Mouse (Mus musculus): ENCODE data around the gene Nr2c2ap. TPM values are rescaled to one million over a fixed set of nuclear protein-coding genes. Genes with fewer than 3 reads are reported as not detected.

The Nr2c2ap gene
- polyA plus RNA-seq, 1 experiment from 2014 or later: 25.5 TPM

GRCm38 (mm10) chr8:70114892-70115291 lies 16.2 kb upstream of the Nr2c2ap start:
- no peaks in the 10 kb centered on the region for H3K9me3 ChIP-seq (ENCODE audit: control insufficient read depth, low read length)
- peaks cover 86% of the 10 kb centered on the region for H3K27me3 ChIP-seq (ENCODE audit: control insufficient read depth, insufficient read depth, low read length)
- no peaks in the 10 kb centered on the region for H3K36me3 ChIP-seq (ENCODE audit: control insufficient read depth, insufficient read depth, low read length)
- H3K27ac ChIP-seq (ENCODE audit: low read depth, low read length): no peak overlapping the region
- 69% methylated on average over 13 of the region's 13 CpGs for WGBS
- H3K4me2 ChIP-seq (replicated peaks; ENCODE audit: low read depth, low read length): no peak overlapping the region
- H3K9ac ChIP-seq (ENCODE audit: low read depth, low read length): no peak overlapping the region
- H3K4me1 ChIP-seq (ENCODE audit: control insufficient read depth, insufficient read depth, low read length): no peaks in the 10 kb centered on the region
- H3K4me3 ChIP-seq (ENCODE audit: low read length): no peak overlapping the region
- ATAC-seq (ENCODE audit: low FRiP score, low TSS enrichment): no peak

DNA sequence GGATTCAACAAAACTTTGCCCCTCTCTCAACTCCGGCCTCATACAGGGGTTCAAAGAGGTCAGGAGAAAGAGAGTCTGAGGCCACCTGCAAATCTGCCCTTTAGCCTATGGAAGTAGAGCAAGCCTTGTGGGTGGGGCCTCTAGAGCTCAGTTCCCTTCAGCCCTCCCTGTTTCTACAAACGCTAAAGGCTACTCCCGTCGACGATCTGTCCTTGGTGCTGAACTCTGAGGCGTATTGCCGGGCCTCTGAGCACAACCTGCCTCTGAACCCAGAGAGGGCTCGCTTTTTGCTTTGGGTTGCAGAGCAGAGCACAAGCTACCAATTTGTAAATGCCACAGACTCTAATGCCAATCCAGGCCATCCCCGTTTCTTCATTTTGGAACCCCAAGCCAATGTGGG lies 13.5 kb upstream of the Nr2c2ap start:
- Histone ChIP-seq H3K4me2 (replicated peaks; ENCODE audit: low read depth, low read length) (no peak overlapping the region), H3K27ac (ENCODE audit: low read depth, low read length) (no peak overlapping the region), H3K4me1 (ENCODE audit: control insufficient read depth, insufficient read depth, low read length) (no peaks in the 10 kb centered on the region), H3K27me3 (ENCODE audit: control insufficient read depth, insufficient read depth, low read length) (peaks cover 65% of the 10 kb centered on the region), H3K4me3 (ENCODE audit: low read length) (no peak overlapping the region), H3K9ac (ENCODE audit: low read depth, low read length) (no peak overlapping the region), H3K36me3 (ENCODE audit: control insufficient read depth, insufficient read depth, low read length) (no peaks in the 10 kb centered on the region), H3K9me3 (ENCODE audit: control insufficient read depth, low read length) (no peaks in the 10 kb centered on the region)
- ATAC-seq (ENCODE audit: low FRiP score, low TSS enrichment): no peak
- WGBS: 9% methylated on average over 9 of the region's 9 CpGs

GRCm38 (mm10) chr8:70118726-70119700 lies 12.1 kb upstream of the Nr2c2ap start:
- WGBS: 12% methylated on average over 17 of the region's 17 CpGs
- H3K9ac ChIP-seq (ENCODE audit: low read depth, low read length): no peak overlapping the region
- no peaks in the 10 kb centered on the region for H3K36me3 ChIP-seq (ENCODE audit: control insufficient read depth, insufficient read depth, low read length)
- no peak for ATAC-seq (ENCODE audit: low FRiP score, low TSS enrichment)
- H3K9me3 ChIP-seq (ENCODE audit: control insufficient read depth, low read length): no peaks in the 10 kb centered on the region
- no peaks in the 10 kb centered on the region for H3K4me1 ChIP-seq (ENCODE audit: control insufficient read depth, insufficient read depth, low read length)
- no peak overlapping the region for H3K27ac ChIP-seq (ENCODE audit: low read depth, low read length)
- H3K27me3 ChIP-seq (ENCODE audit: control insufficient read depth, insufficient read depth, low read length): peaks cover 51% of the 10 kb centered on the region
- H3K4me3 ChIP-seq (ENCODE audit: low read length): no peak overlapping the region
- H3K4me2 ChIP-seq (replicated peaks; ENCODE audit: low read depth, low read length): no peak overlapping the region

DNA sequence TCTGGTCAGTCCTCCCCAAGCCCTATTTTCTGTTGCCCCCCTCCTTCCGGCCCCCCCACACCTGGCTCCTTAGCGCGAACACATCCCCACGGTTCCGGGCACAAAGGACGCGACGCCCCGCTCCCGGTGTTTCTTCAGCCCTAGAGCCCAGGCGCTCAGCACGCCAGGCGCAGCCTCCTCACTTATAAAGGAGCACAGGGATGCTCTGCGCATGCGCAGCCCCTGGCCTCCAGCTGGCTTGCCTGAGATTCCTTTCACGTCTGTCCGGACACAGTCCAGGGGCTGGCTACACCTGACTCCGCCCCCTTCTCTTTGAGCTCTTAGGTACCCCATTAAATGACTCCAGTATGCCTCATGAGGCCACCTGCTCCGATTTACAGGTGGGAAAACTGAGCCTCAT lies 10.5 kb upstream of the Nr2c2ap start, which contains the start of gene Ncan:
Gene Ncan (minus strand): TSS at position 207 of the 400 bp plus-strand sequence.
- WGBS: 2% methylated on average over 19 of the region's 19 CpGs
- ATAC-seq (ENCODE audit: low FRiP score, low TSS enrichment): peak; percentile 88
- Histone ChIP-seq H3K9me3 (ENCODE audit: control insufficient read depth, low read length) (no peaks in the 10 kb centered on the region), H3K27ac (ENCODE audit: low read depth, low read length) (no peak within 1 kb of the TSS), H3K4me1 (ENCODE audit: control insufficient read depth, insufficient read depth, low read length) (no peaks in the 10 kb centered on the region), H3K9ac (ENCODE audit: low read depth, low read length) (0 out of 2 replicates have a peak within 1 kb of the TSS, but pooled peaks have one; percentile 4), H3K4me3 (ENCODE audit: low read length) (peak within 1 kb of the TSS; percentile 13), H3K27me3 (ENCODE audit: control insufficient read depth, insufficient read depth, low read length) (peaks cover 41% of the 10 kb centered on the region), H3K36me3 (ENCODE audit: control insufficient read depth, insufficient read depth, low read length) (no peaks in the 10 kb centered on the region), H3K4me2 (replicated peaks; ENCODE audit: low read depth, low read length) (peak within 1 kb of the TSS; percentile 30)

DNA sequence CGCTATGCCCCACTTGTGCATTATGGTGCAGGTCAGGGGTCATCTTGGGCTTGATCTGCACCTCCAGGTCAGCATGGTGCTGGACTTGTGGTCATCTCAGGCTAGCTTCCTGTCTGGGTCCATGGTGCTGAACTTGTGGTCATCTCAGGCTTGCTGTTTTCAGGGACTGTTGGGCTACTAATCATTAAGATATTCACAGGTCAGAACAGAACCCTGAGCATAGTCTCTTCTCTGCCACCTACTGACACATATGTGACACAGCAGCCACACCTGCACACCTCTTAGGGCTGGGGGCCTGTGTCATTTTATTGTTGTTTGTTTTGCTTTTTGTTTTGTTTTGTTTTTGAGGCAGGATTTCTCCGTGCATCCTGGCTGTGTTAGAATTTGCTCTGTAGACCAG lies 8.3 kb upstream of the Nr2c2ap start:
- H3K27ac ChIP-seq (ENCODE audit: low read depth, low read length): no peak overlapping the region
- ATAC-seq (ENCODE audit: low FRiP score, low TSS enrichment): no peak
- H3K36me3 ChIP-seq (ENCODE audit: control insufficient read depth, insufficient read depth, low read length): no peaks in the 10 kb centered on the region
- 46% methylated on average over 2 of the region's 2 CpGs for WGBS
- no peak overlapping the region for H3K4me3 ChIP-seq (ENCODE audit: low read length)
- no peaks in the 10 kb centered on the region for H3K4me1 ChIP-seq (ENCODE audit: control insufficient read depth, insufficient read depth, low read length)
- H3K9ac ChIP-seq (ENCODE audit: low read depth, low read length): no peak overlapping the region
- H3K27me3 ChIP-seq (ENCODE audit: control insufficient read depth, insufficient read depth, low read length): peaks cover 30% of the 10 kb centered on the region
- H3K4me2 ChIP-seq (replicated peaks; ENCODE audit: low read depth, low read length): no peak overlapping the region
- no peaks in the 10 kb centered on the region for H3K9me3 ChIP-seq (ENCODE audit: control insufficient read depth, low read length)

- Histone ChIP-seq H3K4me3 (ENCODE audit: low read length) (no peak overlapping the region), H3K4me2 (replicated peaks; ENCODE audit: low read depth, low read length) (no peak overlapping the region), H3K9ac (ENCODE audit: low read depth, low read length) (no peak overlapping the region), H3K9me3 (ENCODE audit: control insufficient read depth, low read length) (no peaks in the 10 kb centered on the region), H3K27me3 (ENCODE audit: control insufficient read depth, insufficient read depth, low read length) (peaks cover 10% of the 10 kb centered on the region), H3K4me1 (ENCODE audit: control insufficient read depth, insufficient read depth, low read length) (no peaks in the 10 kb centered on the region), H3K27ac (ENCODE audit: low read depth, low read length) (no peak overlapping the region), H3K36me3 (ENCODE audit: control insufficient read depth, insufficient read depth, low read length) (no peaks in the 10 kb centered on the region)
- 62% methylated on average over 8 of the region's 8 CpGs for WGBS
- no peak for ATAC-seq (ENCODE audit: low FRiP score, low TSS enrichment)
Observed at GRCm38 (mm10) chr8:70124992-70125391, 6.1 kb upstream of the Nr2c2ap start.

GRCm38 (mm10) chr8:70128435-70128834 lies 2.7 kb upstream of the Nr2c2ap start:
- Histone ChIP-seq H3K4me3 (ENCODE audit: low read length) (no peak overlapping the region), H3K9ac (ENCODE audit: low read depth, low read length) (no peak overlapping the region), H3K9me3 (ENCODE audit: control insufficient read depth, low read length) (no peaks in the 10 kb centered on the region), H3K27ac (ENCODE audit: low read depth, low read length) (no peak overlapping the region), H3K27me3 (ENCODE audit: control insufficient read depth, insufficient read depth, low read length) (peaks cover 4% of the 10 kb centered on the region; the same call in 1 of the 2 replicates), H3K4me2 (replicated peaks; ENCODE audit: low read depth, low read length) (no peak overlapping the region), H3K4me1 (ENCODE audit: control insufficient read depth, insufficient read depth, low read length) (0 out of 2 replicates have a peak, but pooled peaks cover 5% of the 10 kb centered on the region), H3K36me3 (ENCODE audit: control insufficient read depth, insufficient read depth, low read length) (peaks cover 5% of the 10 kb centered on the region)
- WGBS: 79% methylated on average over 3 of the region's 3 CpGs
- ATAC-seq (ENCODE audit: low FRiP score, low TSS enrichment): no peak

- Histone ChIP-seq H3K4me1 (ENCODE audit: control insufficient read depth, insufficient read depth, low read length) (0 out of 2 replicates have a peak, but pooled peaks cover 5% of the 10 kb centered on the region), H3K9me3 (ENCODE audit: control insufficient read depth, low read length) (no peaks in the 10 kb centered on the region), H3K9ac (ENCODE audit: low read depth, low read length) (no peak overlapping the region), H3K36me3 (ENCODE audit: control insufficient read depth, insufficient read depth, low read length) (peaks cover 15% of the 10 kb centered on the region), H3K27ac (ENCODE audit: low read depth, low read length) (no peak overlapping the region), H3K27me3 (ENCODE audit: control insufficient read depth, insufficient read depth, low read length) (peaks cover 4% of the 10 kb centered on the region; the same call in 1 of the 2 replicates), H3K4me2 (replicated peaks; ENCODE audit: low read depth, low read length) (no peak overlapping the region), H3K4me3 (ENCODE audit: low read length) (no peak overlapping the region)
- 52% methylated on average over 9 of the region's 9 CpGs for WGBS
- ATAC-seq (ENCODE audit: low FRiP score, low TSS enrichment): no peak
Observed at GRCm38 (mm10) chr8:70129309-70129952, 1.7 kb upstream of the Nr2c2ap start.

GRCm38 (mm10) chr8:70130066-70130465 lies 1.1 kb upstream of the Nr2c2ap start:
- ATAC-seq (ENCODE audit: low FRiP score, low TSS enrichment): no peak
- no peak overlapping the region for H3K27ac ChIP-seq (ENCODE audit: low read depth, low read length)
- H3K9me3 ChIP-seq (ENCODE audit: control insufficient read depth, low read length): no peaks in the 10 kb centered on the region
- 90% methylated on average over 3 of the region's 3 CpGs for WGBS
- H3K36me3 ChIP-seq (ENCODE audit: control insufficient read depth, insufficient read depth, low read length): peaks cover 21% of the 10 kb centered on the region
- no peak overlapping the region for H3K4me2 ChIP-seq (replicated peaks; ENCODE audit: low read depth, low read length)
- no peak overlapping the region for H3K4me3 ChIP-seq (ENCODE audit: low read length)
- peaks cover under 1% of the 10 kb centered on the region; the same call in 1 of the 2 replicates for H3K27me3 ChIP-seq (ENCODE audit: control insufficient read depth, insufficient read depth, low read length)
- no peak overlapping the region for H3K9ac ChIP-seq (ENCODE audit: low read depth, low read length)
- H3K4me1 ChIP-seq (ENCODE audit: control insufficient read depth, insufficient read depth, low read length): 0 out of 2 replicates have a peak, but pooled peaks cover 5% of the 10 kb centered on the region

All from kidney, embryonic 14.5 days (tissue).